Mouse (Mus musculus) induced T-regulatory cell, adult 2 months (primary cell): ENCODE measurements around the gene Sox13.

Experiments
- DNase-seq: peaks from one replicate; pipeline ENCODE4 v3.0.0-alpha.2; 2012; ENCODE audit warnings: low read depth

The Sox13 gene

GRCm38 (mm10) chr1:133424547-133425140 is 467 bp upstream of the Sox13 start:
- DNase-seq, result no peak

- no peak for DNase-seq
These were observed 1.0 kb downstream of the Sox13 start for GRCm38 (mm10) chr1:133423166-133423542.

GRCm38 (mm10) chr1:133422615-133423161 is 1.5 kb downstream of the Sox13 start:
- no peak for DNase-seq

- DNase-seq, result no peak
These were observed 2.1 kb downstream of the Sox13 start for GRCm38 (mm10) chr1:133421975-133422570.

GRCm38 (mm10) chr1:133421061-133421460 is 3.1 kb downstream of the Sox13 start:
- DNase-seq, result no peak

GRCm38 (mm10) chr1:133420491-133420890 is 3.7 kb downstream of the Sox13 start:
- DNase-seq, result no peak

GRCm38 (mm10) chr1:133419178-133419834 is 4.9 kb downstream of the Sox13 start:
- DNase-seq, result no peak

- no peak for DNase-seq
These were observed 5.9 kb downstream of the Sox13 start for GRCm38 (mm10) chr1:133418164-133418800.

- no peak for DNase-seq
These were observed 6.6 kb downstream of the Sox13 start for GRCm38 (mm10) chr1:133417539-133417938.

GRCm38 (mm10) chr1:133417113-133417512 is 7.1 kb downstream of the Sox13 start:
- no peak for DNase-seq

GRCm38 (mm10) chr1:133416472-133416871 is 7.7 kb downstream of the Sox13 start:
- DNase-seq, result no peak

GRCm38 (mm10) chr1:133415505-133415904 is 8.7 kb downstream of the Sox13 start:
- DNase-seq, result no peak

- no peak for DNase-seq
These were observed 9.1 kb downstream of the Sox13 start for GRCm38 (mm10) chr1:133415086-133415485.

GRCm38 (mm10) chr1:133412941-133413340 is 11.2 kb downstream of the Sox13 start:
- DNase-seq, result no peak

GRCm38 (mm10) chr1:133411506-133412147 is 12.6 kb downstream of the Sox13 start:
- no peak for DNase-seq

GRCm38 (mm10) chr1:133409786-133410185 is 14.4 kb downstream of the Sox13 start:
- DNase-seq, result no peak

- DNase-seq, result no peak
These were observed 15.2 kb downstream of the Sox13 start for GRCm38 (mm10) chr1:133408880-133409516.

GRCm38 (mm10) chr1:133408321-133408720 is 15.9 kb downstream of the Sox13 start:
- no peak for DNase-seq

GRCm38 (mm10) chr1:133407436-133407835 is 16.7 kb downstream of the Sox13 start:
- DNase-seq, result no peak

- DNase-seq, result no peak
These were observed 17.6 kb downstream of the Sox13 start for GRCm38 (mm10) chr1:133406614-133407013.

- DNase-seq, result no peak
These were observed 20.2 kb downstream of the Sox13 start for GRCm38 (mm10) chr1:133404005-133404404.
